Mouse (Mus musculus): ENCODE results near the gene Olig3.

- TF ChIP-seq POLR2A (IDR thresholded peaks at IDR 0.05; ENCODE audit: insufficient read depth, low read depth, low read length) = no peak
- TF ChIP-seq CTCF (IDR thresholded peaks at IDR 0.05) = no peak
These were observed 648 bp downstream of the Olig3 start for GRCm38 (mm10) chr10:19356720-19357641.

Measured in heart, adult 2 months (tissue).